Comparison of ENCODE assay signal across 8 mouse cellular contexts in genomic region chr5:66675983-66676382, GRCm38 (mm10). TPM values are rescaled to one million over a fixed set of nuclear protein-coding genes. Genes with fewer than 3 reads are reported as not detected.
DNase-seq lines count a peak whose midpoint lies in the region; ATAC-seq and TF ChIP-seq lines count a peak whose summit lies in the region.

Gene Uchl1, plus strand, starts transcription at chr5:66676091.

- H3K4me2 ChIP-seq in forebrain, embryonic 16.5 days (ENCODE audit: low read length), result peak within 1 kb of the TSS; percentile 80
- H3K4me2 ChIP-seq in liver, postnatal 0 days (ENCODE audit: low read depth, low read length), result peak within 1 kb of the TSS; percentile 64

- peak within 1 kb of the TSS; percentile 83 for H3K27ac ChIP-seq in forebrain, embryonic 16.5 days (ENCODE audit: low read length)
- peak within 1 kb of the TSS; percentile 93 for H3K27ac ChIP-seq in layer of hippocampus, adult 2 months
- H3K27ac ChIP-seq in liver, postnatal 0 days (ENCODE audit: low read depth), result no peak within 1 kb of the TSS

- TF ChIP-seq CTCF in layer of hippocampus, adult 2 months (conservative IDR thresholded peaks at IDR 0.05), result no peak
- TF ChIP-seq CTCF in liver, postnatal 0 days (IDR thresholded peaks at IDR 0.05; ENCODE audit: low read depth), result no peak

- H3K9ac ChIP-seq in forebrain, embryonic 16.5 days (replicated peaks; ENCODE audit: low read depth, low read length), result peak within 1 kb of the TSS; percentile 86
- H3K9ac ChIP-seq in liver, postnatal 0 days (replicated peaks), result no peak within 1 kb of the TSS

- DNase-seq in ES-CJ7 (ENCODE audit: low read depth, low spot score), result peak; percentile 98
- peak; percentile 88 for DNase-seq in cerebellum, adult 11 months
- peak; percentile 74 for DNase-seq in heart, postnatal 4 days
- DNase-seq in layer of hippocampus, adult 2 months (ENCODE audit: low spot score in 2 of 2), result peak; percentile 94 to 97
- DNase-seq in liver, postnatal 0 days, result peak; percentile 60
- peak; percentile 18 for DNase-seq in ovary, postnatal 14 days (ENCODE audit: low spot score)
- peak; percentile 84 for DNase-seq in thymus, postnatal 14 days

- H3K36me3 ChIP-seq in forebrain, embryonic 16.5 days (ENCODE audit: control insufficient read depth, insufficient read depth), result no peaks in the 10 kb centered on the region
- H3K36me3 ChIP-seq in liver, postnatal 0 days (replicated peaks; ENCODE audit: insufficient read depth, low read length), result no peaks in the 10 kb centered on the region

- H3K4me1 ChIP-seq in forebrain, embryonic 16.5 days (replicated peaks; ENCODE audit: control insufficient read depth, insufficient read depth, low read length), result peaks cover 36% of the 10 kb centered on the region
- 0 out of 2 replicates have a peak, but pooled peaks cover 2% of the 10 kb centered on the region for H3K4me1 ChIP-seq in liver, postnatal 0 days (ENCODE audit: insufficient read depth)

- TF ChIP-seq EP300 in liver, postnatal 0 days (IDR thresholded peaks at IDR 0.05; ENCODE audit: low read depth), result no peak

- under 1% methylated on average over 20 of the region's 20 CpGs for WGBS in forebrain, embryonic 16.5 days
- WGBS in liver, postnatal 0 days (ENCODE audit: insufficient replicate concordance), result under 1% methylated on average over 20 of the region's 20 CpGs

- H3K4me3 ChIP-seq in forebrain, embryonic 16.5 days (replicated peaks; ENCODE audit: low read length), result peak within 1 kb of the TSS; percentile 93
- H3K4me3 ChIP-seq in layer of hippocampus, adult 2 months, result peak within 1 kb of the TSS; percentile 72
- H3K4me3 ChIP-seq in liver, postnatal 0 days (ENCODE audit: low read depth, low read length), result peak within 1 kb of the TSS; percentile 33

- peak; percentile 94 for ATAC-seq in forebrain, embryonic 16.5 days
- ATAC-seq in liver, postnatal 0 days, result peak; percentile 51; the same call in 1 of the 2 replicates

- no peaks in the 10 kb centered on the region for H3K27me3 ChIP-seq in forebrain, embryonic 16.5 days (replicated peaks; ENCODE audit: control insufficient read depth, insufficient read depth, low read length)
- peaks cover 33% of the 10 kb centered on the region for H3K27me3 ChIP-seq in liver, postnatal 0 days (ENCODE audit: insufficient read depth, low read length)

- H3K9me3 ChIP-seq in forebrain, embryonic 16.5 days (ENCODE audit: control insufficient read depth, low read length), result no peaks in the 10 kb centered on the region
- H3K9me3 ChIP-seq in liver, postnatal 0 days (ENCODE audit: low read length), result no peaks in the 10 kb centered on the region

RNA-seq across cellular contexts. Expression of gene Uchl1, which starts in this region (rescaled TPM):
- polyA plus RNA-seq in forebrain, embryonic 16.5 days (2015; fragmentation: Nextera tagmentation; extraction: Ambion mirVana), result 1,188 and 1,480 TPM in 2 replicates
- 10 to 100 TPM; 28.4 to 32.1 TPM for total RNA-seq in heart, postnatal 4 days (2021)
- 100 to 1,000 TPM; 803 to 896 TPM for total RNA-seq in layer of hippocampus, adult 2 months (2021)
- 2.1 and 2.7 TPM in 2 replicates for polyA plus RNA-seq in liver, postnatal 0 days (2015; fragmentation: Nextera tagmentation; extraction: Ambion mirVana)

Comparison
In these comparisons a context has a peak if more than half of its experiments do, and no peak if none do; other contexts are left out.
1. RNA of gene Uchl1 (total RNA-seq): 803 to 896 TPM in layer of hippocampus, adult 2 months; 28.4 to 32.1 TPM in heart, postnatal 4 days; every median in the first group is over 10 times any median in the second.
2. RNA of gene Uchl1 (polyA plus RNA-seq): 1,188 to 1,480 TPM in forebrain, embryonic 16.5 days; 2.1 to 2.7 TPM in liver, postnatal 0 days; every median in the first group is over 100 times any median in the second.
3. DNase-seq: peak in every context shown above with its lines; median percentile 98 in ES-CJ7; 96 in layer of hippocampus, adult 2 months; 88 in cerebellum, adult 11 months; 84 in thymus, postnatal 14 days; 74 in heart, postnatal 4 days; 60 in liver, postnatal 0 days; 18 in ovary, postnatal 14 days.
4. H3K4me3 ChIP-seq: peak in every context shown above with its lines; median percentile 93 in forebrain, embryonic 16.5 days; 72 in layer of hippocampus, adult 2 months; 33 in liver, postnatal 0 days.